Mouse (Mus musculus) lung, postnatal 0 days (tissue): ENCODE results near the gene Rhox4c.
"Not testable (repeated sequence)": the region's sequence is repeated elsewhere in the genome, so short reads cannot be mapped to it uniquely, and the experiment has no call there.

Source experiments
- CTCF ChIP-seq: IDR thresholded peaks from 2 replicates; pipeline ENCODE4 v1.5.1; 2016; ENCODE audit warnings: antibody characterized with exemption, mild to moderate bottlenecking
- EP300 ChIP-seq: IDR thresholded peaks from 2 replicates; pipeline ENCODE4 v1.6.1; 2016; ENCODE audit warnings: antibody characterized with exemption, mild to moderate bottlenecking, control low read depth

GRCm38 (mm10) chrX:37458285-37458684 is 21.9 kb upstream of the Rhox4c start, which contains the start of gene Rhox3c:
- TF ChIP-seq CTCF, EP300: not testable (repeated sequence)
